Mouse (Mus musculus) cerebellum, adult 9-11 months (tissue): ENCODE results near the gene Olfr1424.
"Not testable (repeated sequence)": the region's sequence is repeated elsewhere in the genome, so short reads cannot be mapped to it uniquely, and the experiment has no call there.

Source experiments
- DNase-seq: peaks from one replicate; pipeline ENCODE4 v3.0.0; 2022

The Olfr1424 gene

DNA sequence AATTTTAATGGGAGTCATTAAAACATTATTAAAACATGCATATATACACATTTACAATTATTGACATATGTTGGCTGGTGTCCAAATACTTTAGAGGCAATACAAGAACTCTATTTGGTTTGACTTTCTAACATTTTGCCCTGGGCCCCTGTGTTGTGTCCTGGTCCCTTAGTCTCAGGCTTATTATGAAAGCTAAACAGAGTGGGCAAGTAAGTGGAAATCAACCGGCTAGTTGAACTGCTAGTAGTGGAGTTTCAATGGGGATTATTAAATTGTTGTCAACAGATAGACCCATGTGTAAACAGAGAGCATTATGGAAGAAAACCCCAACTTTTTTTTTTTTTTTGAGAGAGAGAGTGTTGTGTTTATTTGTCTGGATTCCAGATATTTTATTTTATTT is at the start of gene Olfr1424:
Gene Olfr1424 (minus strand): TSS at position 101 of the 400 bp plus-strand sequence.
- DNase-seq: not testable (repeated sequence)

DNA sequence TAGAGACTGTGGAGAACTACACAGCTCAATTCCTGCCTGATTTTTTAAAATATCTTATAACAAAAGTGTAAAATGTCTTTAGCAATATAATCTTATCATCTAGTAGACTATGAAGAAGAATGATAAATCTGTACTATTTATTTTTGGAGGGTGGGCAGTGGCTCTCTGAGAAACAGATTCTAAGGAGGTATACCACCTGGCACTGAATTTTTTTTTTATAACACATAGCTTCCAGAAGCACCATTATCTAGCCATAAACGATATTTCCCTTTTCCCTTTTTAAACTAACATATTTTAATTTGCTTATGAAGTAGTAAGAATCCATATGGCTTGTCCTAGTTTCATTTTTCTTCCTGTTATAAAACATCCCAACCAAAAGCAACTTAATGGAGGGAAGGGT is 42.1 kb upstream of the Olfr1424 start:
- no peak for DNase-seq

DNA sequence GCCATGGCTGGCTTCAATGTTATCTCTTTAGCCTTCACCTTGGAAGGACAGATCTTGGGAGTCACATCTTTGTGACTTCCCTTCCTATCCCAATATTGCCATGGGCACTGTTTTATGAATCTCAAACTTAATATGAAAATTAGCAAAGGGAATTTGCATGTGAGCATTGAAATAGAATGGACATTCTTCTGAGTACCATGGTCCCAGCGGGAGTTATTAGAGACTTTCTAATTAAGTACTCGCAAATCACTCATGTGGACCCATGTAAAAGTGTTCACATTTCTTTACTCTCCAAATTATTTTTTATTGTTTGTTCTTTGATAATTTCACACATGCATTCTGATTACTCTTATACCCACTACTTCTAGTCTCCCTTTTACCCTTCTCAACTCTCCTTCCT is 40.8 kb upstream of the Olfr1424 start, which contains the start of gene Olfr1427:
Gene Olfr1427 (minus strand): TSS at position 101 of the 400 bp plus-strand sequence.
- no peak for DNase-seq

DNA sequence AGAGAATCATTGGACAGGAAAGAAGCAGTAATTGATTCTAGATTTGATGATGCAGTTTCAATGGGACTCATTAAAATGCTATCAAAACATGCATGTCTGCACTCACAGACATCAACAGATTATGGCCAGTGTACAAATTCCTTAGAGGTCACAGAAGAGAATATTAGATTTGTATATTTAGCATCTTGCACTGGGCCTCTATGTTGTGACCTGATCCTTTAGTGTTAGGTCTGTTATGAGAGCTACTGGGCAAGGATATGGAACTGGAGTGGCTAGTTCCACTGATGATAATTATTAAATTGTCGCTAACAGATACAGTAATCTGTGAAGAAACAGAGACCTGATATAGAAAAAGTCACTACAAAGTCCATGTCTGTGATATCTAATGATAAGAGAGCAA is 29.4 kb upstream of the Olfr1424 start, which contains the start of gene Olfr1426:
Gene Olfr1426 (minus strand): TSS at position 101 of the 400 bp plus-strand sequence.
- no peak for DNase-seq

DNA sequence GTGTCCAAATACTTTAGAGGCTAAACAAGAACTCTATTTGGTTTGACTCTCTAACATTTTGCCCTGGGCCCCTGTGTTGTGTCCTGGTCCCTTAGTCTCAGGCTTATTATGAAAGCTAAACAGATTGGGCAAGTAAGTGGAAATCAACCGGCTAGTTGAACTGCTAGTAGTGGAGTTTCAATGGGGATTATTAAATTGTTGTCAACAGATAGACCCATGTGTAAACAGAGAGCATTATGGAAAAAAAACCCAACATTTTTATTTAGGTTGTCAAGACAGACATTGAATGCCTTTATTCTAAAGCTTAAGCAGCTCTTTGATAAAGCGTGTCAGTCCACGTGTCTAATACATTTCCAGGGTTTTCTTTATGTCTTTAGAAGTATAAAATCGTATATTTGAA is 15.1 kb upstream of the Olfr1424 start, which contains the start of gene Olfr1425:
Gene Olfr1425 (minus strand): TSS at position 101 of the 400 bp plus-strand sequence.
- not testable (repeated sequence) for DNase-seq

DNA sequence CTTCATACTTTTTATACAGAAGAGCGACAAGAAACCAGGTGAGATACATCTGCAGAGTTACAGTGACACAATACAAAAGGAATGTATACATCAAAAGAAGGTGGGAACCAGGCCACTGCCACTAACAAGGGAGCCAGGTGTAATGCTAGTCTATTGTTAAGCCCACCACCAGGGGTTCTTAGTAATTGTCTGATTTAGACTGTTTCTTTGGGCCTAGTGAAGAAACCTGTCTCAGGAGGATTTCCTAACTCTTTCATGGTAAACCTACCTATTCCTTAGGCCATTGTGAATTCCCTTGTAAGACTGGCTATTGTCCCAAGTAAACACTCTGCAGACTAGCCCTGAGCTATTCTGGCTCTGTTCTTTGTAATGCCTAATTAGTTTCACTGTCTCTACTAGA is 7.1 kb upstream of the Olfr1424 start:
- DNase-seq: not testable (repeated sequence)

DNA sequence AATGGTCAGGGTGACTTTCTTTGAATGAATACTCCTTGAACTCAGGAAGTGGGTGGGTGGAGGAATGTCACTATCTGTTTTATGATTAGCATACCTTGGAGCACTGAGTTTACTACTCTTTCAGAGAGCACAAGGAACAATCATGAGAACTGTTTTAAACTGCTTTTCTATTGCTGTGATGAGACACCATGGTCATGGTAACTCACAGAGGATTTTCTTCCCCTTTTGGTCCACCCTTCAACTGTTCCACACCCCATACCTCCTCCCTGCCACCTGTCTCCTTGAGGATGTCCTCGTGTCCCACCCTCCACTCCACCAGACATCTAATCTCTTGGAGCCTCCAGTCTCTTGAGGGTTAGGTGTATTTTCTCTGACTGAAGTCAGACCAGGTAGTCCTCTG is 5.3 kb upstream of the Olfr1424 start:
- DNase-seq: not testable (repeated sequence)

DNA sequence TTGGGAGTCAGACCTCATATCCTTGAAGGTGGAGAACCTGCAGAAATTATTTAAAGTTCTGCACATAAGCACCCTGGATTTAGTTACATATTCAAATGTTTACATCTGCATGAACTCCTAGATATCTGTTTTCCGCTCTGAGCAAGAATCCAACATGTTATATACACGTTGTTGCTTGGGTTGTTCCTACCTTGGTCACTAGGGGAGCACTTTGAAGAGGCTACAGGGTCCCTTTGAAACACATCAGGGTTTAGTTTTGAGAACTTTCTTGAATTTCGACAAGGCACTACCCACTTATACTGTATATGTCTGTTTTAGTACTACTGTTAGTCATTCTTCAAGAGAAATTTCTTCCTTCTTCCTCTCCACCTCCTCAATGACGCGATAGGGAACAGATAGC is 19.3 kb downstream of the Olfr1424 start:
- no peak for DNase-seq

DNA sequence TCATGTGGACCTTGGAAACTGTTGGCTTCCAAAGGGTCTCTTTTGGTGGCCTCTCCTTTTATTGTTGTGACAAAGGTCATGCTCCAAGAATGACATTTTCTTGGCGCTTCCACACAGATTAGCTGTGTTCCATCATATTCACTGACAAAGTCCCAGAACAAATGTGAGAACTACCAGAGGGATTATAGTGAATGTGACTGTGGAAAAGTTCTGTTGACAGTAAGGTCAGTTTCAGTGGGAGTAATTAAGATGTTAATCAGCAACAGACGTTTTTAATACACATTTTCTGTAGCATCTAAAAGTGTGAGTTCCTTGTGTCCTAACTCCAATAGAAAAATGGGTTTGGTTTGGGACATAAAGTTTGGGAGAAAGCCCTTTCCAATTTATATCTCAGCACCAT is 21.3 kb downstream of the Olfr1424 start, which contains the start of gene Olfr1423:
Gene Olfr1423 (minus strand): TSS at position 101 of the 400 bp plus-strand sequence.
- no peak for DNase-seq

DNA sequence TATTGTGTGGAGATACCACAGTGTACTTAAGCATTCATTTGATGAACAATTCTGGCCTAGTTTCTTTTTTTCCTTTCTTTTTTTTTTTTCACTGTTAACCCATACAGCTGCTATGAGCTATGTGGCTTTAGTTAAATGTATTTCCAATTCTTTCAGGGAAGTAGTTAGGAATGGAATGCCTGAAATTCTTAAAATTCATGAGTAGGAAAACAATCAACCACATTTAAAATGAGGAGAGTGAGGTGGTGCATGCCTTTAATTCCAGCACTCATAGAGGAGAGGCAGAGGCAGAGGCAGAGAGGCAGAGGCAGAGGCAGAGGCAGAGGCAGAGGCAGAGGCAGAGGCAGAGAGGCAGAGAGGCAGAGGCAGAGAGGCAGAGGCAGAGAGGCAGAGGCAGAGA is 24.8 kb downstream of the Olfr1424 start:
- DNase-seq: no peak

DNA sequence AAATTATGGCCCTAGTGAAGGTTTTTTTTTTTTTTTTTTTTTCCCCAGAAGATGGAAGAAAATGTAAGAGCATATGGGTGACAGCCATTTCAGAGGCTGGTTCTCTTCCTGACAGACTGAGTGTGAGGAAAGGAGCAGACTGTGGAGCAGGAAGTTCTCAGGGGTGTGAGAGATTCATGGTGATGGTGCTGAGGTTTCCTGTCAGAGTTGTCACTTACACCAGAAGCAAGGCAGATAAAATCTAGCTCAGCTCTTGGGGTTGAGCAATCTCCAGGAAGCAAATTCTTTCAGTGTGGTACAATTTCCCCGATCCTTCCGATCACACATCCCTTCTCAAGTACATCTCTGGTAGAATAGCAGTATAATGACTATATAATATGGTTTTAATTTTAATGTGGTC is 35.9 kb downstream of the Olfr1424 start:
- no peak for DNase-seq

DNA sequence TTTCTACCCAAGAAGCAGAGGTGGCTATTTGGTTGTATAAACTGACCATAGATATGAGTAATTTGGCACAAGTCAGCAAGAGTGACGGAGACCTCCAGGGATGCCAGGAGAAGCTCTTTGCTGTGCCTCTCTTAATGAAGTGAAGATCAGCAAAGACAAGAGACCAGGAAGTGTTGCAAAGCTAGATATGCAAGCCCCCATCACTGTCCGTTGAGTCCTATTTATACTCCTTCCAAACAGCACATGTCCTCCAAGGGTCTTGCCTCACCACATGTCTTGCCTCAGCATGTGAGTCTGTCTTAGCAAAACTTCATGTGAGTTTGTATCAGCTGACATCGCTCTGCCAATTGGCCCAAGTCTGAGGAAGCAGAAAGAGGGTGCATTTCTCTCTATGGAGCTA is 37.1 kb downstream of the Olfr1424 start:
- no peak for DNase-seq

DNA sequence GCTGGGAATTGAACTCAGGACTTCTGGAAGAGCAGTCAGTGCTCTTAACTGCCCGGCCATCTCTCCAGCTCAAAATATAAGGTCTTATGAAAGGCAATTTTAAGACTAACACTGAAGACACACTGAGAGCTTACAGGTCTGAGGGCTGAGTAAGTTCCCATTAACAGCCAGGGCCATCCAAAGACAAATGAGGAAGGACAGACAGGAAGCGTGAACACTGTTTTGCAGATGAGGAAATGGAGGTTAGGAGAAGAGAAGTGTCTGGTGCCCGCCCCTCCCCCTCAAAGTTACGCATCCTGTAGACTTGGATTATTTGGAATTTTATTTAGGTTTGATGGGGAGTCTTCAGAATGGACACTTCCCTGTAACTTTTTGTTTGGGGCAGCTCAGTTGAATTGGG is 38.3 kb downstream of the Olfr1424 start:
- no peak for DNase-seq

DNA sequence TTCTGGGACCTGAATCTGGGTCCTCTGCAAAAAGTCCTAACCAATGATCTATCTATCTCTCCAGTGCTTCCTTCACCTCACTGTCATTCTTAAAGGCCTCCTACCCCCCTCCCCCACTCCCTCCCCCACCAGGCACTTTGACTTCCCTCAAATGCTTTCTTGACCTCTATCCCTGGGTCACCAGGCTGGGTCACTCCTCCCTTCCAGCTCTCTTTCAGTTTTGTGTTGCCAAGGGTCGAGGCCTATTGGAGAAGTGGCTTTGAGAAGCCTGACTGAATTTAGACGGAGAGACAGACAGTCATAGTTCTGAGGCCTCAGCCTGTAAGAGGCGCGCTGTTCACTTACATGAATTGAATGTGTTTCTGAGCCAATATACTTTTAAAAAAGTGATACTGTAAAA is 46.3 kb downstream of the Olfr1424 start:
- DNase-seq: no peak

DNA sequence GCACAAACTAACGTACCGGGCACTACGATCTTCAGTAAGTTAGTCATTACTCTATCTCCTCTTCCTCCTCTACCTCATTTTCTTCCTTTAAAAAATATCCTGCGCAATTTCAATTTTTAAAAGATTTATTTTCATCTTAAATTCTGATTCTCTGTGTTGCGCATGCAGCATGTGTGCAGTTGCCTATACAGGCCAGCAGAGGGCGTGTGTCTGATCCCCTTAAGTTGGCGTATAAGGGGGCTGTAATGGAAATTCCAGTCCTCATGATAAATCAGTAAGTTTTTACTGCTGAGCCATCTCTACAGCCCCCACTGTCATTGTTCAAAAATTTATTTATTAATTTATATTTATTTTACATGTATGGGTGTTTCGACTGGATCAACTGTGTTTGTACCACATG is 46.8 kb downstream of the Olfr1424 start:
- DNase-seq: no peak

DNA sequence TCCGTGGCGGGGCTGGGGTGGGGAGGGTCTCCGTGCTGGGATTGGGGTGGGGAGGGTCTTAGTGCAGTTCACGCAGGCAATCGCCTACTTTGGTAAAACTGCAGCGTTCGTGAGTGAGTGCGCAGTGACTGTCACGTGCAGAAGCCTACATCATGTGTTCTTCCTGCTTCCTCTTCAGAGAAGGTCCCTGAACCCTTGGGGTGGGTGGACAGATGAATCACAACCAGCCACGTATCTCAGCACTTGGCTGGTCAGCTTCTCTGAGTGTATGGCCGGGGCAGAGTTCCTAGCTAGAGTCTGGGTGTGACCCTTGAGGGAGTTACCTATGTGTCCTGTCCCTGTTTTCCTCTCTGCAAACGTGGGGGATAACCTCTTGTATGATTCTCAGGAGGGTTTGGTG is 49.3 kb downstream of the Olfr1424 start:
- DNase-seq: peak; percentile 64

DNA sequence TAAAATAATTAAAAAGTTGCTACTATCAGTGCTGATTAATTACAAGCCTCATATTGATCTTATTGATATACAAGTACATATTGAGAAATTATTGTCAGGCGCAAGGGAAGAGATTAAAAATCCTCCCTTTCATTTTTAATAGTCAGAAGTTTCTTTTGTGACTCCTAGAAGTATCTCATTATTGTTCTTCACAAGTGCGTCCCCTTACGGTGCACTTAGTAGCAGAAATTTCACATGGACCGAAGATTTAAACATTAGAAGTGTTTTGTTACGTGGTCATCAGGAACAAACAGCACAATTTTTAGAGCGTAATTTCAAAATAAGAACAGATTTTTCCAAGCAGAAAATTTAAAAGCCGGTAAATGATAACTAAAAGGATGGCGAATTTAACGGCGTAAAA is 49.9 kb downstream of the Olfr1424 start:
- DNase-seq: no peak

DNA sequence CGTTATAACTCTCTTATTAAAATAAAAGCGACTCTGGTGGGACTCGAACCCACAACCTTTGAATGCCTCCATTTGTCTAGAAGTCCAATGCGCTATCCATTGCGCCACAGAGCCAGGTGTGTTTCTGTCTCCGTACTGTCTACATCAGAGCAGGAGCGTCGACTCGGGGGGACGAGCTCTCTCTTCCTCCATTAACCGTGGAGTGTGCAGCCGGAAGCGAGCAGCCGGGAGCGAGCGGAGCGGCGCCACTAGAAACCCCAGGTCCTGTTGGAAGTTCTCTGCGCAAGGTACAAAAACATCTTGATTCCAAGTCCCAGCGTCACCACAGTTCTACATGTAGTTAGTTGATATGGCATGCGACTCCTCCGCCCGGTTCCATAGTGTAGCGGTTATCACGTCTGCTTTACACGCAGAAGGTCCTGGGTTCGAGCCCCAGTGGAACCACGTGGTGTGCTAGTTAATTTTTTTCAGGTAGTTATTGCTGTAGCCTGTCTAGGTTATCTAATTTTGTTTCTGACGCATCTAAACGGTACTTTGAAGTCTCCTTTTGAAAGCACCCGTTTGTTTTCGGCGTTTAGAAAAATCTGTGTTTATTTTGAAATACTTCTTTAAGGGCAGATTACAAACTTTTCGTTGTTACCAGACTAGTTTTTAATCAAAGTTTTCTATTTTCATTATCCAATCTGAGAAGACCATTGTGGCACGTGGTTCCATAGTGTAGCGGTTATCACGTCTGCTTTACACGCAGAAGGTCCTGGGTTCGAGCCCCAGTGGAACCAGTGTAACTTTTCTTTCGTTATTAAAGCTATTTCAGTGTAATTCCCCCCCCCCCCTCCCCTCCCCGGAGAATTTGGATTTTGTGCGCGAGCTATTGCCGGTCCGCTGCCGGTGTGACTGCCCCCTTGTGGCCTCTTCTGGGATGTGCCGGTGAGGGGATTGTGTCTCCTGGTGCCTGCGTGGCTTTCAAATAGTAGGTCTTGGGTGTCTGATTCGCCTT is 50.6 kb downstream of the Olfr1424 start:
- peak; percentile 87 for DNase-seq

DNA sequence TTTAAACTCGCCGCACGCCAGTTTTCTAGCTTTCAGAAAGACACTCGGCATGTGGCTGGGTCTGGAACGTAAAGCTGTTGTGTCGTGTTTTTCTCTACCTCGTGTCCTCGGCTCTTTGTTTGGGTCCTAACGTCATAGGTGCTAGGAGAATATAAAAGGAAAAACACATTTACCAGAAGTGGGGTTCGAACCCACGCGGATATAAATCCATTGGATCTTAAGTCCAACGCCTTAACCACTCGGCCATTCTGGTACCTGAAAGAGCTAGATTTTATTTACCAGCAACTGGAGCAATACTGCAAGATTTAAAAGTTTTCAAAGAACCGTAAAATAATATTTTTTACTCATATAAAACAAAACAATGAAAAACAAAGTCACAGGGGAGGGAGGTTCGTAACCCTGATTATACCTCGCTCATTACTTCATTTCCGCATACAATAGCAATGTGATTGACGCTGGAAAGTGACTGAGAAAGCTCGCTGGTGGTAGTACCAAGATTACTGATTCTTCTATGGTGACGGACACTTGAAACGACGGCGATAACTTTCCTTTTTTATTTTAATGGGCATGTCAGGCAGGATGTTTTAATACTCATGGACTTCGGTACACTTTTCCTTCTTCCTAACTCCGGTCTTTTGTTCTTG is 51.4 kb downstream of the Olfr1424 start:
- peak; percentile 83 for DNase-seq

DNA sequence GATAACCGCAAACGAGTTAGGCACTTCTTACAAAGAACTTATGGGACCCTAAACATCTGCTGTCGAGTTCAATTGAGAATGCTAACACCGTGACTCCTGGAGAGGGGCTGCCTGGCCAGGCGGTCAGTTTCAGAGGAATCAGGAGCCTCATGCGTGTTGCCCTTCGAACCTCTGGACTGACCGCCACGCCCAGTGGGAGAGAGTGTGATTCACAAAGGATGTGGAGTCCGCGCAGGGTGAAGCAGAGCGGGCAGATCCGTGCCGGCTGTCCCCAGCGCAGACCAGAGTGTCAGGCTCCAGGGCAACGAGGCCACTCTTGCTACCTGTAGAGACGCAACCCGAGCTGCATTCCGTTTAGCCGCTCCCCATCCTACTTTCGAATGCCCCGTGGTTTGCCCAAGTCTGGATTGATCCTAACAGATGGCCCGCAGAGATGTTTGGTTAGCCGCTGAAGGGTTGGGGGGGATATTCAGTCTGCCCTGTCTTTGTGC is 52.2 kb downstream of the Olfr1424 start:
- DNase-seq: peak; percentile 71

DNA sequence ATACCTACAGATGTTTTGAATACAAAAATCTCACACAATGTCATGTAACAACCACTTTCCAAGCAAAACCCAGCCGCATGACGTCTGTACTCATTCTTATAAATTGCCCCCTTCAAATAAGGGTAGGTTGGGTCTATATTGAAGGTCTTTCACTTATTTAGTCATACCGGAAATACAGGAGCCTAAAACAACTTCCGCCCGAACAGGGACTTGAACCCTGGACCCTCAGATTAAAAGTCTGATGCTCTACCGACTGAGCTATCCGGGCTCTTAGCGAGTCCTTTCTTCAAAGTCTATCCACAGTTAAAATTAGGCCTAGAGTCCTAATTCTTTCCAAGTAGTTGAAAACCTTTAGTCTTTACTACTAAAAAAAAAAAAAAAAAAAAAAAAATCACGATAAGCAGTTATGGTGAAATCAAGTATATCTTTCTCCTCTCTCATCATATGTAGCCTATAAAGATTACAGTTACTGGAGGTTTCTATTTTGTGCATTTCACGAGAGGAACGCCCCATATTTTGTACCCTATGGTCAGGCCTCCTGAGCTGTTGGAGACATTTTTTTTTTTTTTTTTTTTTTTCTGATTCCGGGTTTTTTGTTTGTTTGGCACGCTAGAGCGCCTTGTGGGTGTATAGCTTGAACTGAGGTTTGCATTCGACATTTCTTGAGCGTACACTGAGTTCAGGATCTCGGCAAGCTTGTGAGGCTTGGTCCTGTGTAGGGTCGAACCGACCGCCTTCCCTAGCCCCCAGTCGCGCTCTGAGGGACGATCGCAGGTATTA is 52.8 kb downstream of the Olfr1424 start:
- peak; percentile 70 for DNase-seq
